Mouse (Mus musculus) T-cell, adult 2 months (primary cell): ENCODE data around the gene Cdh23.

Experiments
- DNase-seq: peaks from one replicate; pipeline ENCODE4 v3.0.0; 2022; ENCODE audit warnings: low spot score

Cdh23 gene

GRCm38 (mm10) chr10:60284248-60284647 is 412.0 kb downstream of the Cdh23 start:
- no peak for DNase-seq

DNA sequence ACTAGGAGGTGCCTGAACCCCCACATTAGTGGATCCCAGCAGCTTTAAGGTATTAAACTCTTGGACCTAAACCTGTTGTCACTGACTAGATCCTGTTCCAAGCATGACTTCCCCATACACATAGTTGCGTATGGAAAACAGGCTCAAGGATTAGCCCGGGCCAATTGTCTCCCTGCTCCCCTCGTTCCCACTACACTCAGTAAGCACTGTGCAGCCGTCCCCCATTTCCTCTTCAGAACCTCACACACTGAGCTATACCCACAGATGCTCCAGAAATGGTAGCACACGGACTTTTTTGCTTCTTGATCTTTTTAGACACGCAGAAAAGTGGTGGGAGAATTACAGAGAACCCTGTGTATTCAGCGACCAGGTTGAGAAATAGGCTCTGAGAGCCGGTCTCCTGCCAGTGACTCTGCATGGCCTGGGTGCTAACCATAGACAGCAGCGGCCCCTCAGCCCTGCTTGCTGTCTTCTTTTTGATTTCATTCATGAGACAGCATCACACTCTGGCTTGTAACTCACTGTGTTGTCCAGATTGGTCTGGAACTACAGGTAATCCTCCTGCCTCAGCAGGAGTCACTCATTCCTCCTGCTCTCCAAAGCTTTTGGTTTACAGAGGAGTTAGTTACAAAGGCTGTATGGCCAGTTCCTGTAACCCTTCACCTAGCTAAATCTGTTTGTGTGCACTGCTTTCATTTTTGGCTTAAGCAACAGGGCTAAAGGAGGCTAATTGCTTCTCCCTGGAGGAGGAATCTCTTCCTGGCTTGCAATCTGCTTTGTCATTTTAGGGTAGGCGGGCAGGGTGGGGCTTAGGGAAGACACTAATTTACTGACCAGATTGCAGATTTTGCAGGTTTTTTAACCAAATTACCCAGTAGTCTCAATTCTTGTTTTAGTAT is 413.9 kb downstream of the Cdh23 start:
- DNase-seq: peak; percentile 22

DNA sequence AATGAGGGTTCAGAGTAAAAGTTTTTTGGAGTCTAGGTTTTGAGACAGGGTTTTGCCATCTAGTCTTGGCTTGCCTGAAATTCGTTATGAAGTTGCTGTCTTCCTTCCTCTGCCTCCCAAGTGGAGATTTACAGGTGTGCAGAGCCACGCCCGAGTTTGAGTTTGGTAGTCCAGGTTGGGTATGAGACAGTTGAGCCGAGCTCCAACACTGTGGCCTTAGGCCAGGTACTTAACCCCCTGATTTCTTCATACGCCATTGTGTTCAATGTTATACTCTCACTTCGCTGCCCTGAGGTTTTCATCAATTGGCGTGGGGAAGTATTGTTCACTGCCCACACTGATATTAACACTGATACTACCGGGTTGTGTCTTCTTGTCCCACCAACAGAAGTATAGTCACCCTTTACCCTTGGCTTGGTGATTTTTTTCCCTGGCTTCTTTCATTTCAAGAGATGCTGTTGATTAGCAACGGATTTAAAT is 414.7 kb downstream of the Cdh23 start:
- DNase-seq: no peak

DNA sequence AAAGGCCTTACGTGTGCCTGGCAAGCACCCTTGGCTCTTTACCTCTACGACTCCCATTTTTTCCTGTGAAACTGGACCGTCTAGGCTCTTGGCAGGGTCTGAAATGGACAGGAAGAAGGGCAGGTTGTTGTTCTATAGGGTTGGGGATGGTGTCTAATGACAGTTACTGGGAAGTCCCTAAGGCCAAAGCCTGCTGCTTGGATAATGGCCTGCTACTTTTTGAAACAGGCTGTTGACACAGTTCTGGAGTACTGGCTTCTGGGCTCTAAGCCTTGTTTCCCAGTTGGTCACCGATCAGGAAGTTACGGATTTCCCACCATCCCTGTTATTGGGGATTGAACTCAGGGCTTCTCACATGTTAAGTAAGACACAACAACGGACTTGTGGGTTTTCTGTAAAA is 415.9 kb downstream of the Cdh23 start:
- DNase-seq: no peak

DNA sequence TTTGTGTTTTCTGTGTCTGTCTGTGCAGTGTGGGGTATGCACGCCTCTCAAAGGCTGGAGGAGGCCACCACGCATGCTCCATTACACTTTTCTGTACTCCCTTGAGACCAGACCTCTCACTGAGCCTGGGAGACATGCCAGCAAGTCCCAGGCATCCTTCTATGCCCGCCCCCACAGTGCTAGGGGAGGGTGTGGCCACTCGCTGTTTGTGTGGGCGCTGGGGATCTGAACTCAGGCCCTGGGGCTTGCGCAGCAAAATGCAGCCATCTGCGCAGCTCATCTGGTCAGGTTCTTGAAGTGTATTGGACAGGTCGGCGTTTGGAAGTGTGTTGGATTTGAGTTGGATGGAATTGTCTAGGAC is 416.4 kb downstream of the Cdh23 start:
- DNase-seq: no peak

DNA sequence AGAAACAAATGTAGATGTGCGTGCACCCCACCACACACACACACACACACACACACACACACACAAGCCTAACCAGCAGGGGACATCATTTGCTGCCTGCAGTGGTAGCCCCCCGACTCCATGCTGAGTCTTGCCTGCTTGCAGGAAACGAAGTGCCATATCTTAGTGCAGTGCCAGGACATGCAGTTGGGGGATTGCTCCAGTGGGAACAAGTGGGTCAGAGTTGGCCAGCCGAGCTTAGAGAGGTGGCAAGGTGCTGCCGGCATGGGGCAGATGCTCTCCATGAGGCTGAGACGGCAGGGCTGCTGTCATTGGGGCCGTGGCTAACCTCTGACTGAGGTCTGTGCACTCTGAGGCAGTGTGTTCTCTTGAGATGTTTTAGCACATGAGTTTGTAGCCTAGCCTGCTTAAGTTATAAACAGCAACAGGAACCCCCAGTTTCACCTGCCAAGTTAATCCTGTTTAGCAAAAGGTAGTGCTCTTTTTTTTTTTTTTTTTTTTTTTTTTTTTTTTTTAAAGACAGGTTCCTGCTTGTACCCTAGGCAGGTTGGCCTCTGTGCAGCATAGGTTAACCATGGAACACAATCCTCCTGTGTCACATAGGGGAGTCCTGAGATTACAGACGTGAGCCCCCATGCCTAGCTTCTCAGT is 416.9 kb downstream of the Cdh23 start:
- DNase-seq: peak; percentile 14

- DNase-seq: no peak
Measured at GRCm38 (mm10) chr10:60278786-60279185, 417.5 kb downstream of the Cdh23 start.

- no peak for DNase-seq
Measured at GRCm38 (mm10) chr10:60278006-60278399, 418.3 kb downstream of the Cdh23 start.

DNA sequence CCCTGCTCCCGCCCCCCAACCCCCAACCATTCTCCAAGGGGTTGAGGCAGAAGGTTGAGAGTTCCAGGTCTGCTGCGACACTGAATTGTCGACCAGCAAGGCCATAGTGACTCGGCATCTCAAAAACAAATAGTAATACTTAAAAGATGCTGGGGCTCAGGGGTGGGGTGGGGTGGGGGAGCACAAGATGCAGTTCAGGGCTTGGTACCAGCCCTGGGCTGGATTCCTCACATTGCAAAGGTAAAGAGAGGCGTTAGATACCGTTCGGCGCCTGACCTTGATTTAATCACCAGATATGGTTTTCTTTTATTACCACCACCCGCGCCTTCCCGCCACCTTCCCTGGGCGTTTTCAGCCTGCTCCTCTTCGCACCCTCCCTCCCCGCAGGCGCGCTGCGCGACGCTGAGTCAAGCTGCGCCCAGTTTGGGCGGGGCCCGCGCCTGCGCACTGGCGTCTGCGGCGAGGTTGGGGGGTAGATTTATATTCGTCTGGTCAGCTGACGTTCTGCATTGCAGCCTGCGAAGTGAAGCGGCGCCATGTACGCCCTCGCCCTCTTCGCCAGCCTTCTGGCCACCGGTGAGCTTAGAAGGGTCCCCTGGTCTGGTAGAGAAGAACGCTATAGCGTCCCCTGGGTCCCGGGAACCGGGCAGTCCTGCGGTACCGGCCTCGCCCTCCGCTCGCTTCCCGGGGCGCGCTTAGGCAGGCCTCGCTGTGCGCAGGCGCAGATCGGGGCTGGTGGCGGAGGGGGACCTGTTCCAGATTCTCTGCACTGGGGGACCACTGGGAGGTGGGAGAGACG is 418.9 kb downstream of the Cdh23 start, which contains the start of gene Psap:
Gene Psap (plus strand): TSS at position 421 of the 799 bp plus-strand sequence.
- DNase-seq: peak; percentile 92

DNA sequence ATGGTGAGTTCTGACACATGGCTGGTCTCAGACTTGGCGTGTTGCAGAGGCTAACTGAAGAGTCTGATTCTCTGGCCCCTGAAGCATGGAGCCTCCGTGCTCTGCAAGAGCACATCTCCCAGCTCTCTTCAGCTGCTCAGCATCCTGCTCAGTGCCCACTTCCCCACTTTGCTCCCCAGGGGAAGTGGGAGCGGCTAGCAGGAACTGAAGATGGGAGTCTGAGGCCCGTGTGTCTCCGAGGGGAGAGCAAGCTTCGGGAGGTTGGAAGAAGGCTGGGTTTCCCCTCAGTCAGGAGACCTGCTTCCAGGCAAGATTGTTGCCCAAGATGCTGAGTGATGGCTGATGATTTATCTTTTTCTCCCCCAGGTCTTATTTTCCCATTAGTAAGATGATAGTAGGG is 422.9 kb downstream of the Cdh23 start:
- no peak for DNase-seq

GRCm38 (mm10) chr10:60272241-60272640 is 424.0 kb downstream of the Cdh23 start:
- no peak for DNase-seq

GRCm38 (mm10) chr10:60271015-60271414 is 425.3 kb downstream of the Cdh23 start:
- no peak for DNase-seq

DNA sequence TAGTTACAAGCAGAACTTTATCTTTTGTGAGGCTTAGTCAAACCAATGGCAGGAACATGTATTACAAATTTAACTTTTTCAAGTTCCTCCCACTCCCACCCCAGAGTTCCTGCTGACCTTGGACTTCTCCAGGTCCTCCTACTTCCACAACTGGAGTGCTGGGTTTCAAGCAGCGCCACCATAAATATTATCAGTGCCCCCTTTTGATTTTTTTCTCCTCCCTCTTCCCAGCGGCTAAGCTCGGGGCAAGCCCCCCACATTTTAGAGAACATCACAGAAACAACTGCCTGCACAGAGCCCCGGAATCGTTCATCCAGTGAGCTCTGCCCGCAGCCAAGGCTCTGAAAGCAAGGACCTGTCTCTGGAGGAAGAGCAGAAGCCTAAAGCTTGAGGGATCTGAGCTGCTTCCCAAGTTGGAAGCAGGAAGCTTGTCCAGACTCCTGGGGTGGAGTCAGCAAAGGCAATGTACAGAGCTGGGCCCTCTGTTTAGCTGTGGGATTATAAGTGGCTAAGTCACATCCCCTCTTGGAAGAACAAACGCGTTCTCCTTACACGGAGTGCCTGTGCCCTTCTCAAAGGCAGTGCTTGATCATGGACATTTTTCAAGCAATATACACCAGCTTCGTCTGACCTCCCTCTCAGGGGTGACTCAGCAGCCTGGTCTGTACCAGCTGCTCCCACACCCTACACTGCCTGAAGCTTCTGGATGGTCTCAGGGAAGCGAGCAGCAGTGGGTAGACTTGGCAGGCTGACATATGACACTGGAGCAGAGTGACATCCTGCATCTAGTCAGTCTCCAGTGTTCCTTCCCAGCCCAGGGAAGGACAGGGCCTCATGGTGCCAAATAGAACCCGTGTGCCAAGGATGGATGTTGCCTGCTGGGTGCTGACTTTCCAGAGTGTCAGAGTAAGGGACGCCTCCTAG is 426.9 kb downstream of the Cdh23 start:
- DNase-seq: no peak

- no peak for DNase-seq
Measured at GRCm38 (mm10) chr10:60268738-60269137, 427.6 kb downstream of the Cdh23 start.

DNA sequence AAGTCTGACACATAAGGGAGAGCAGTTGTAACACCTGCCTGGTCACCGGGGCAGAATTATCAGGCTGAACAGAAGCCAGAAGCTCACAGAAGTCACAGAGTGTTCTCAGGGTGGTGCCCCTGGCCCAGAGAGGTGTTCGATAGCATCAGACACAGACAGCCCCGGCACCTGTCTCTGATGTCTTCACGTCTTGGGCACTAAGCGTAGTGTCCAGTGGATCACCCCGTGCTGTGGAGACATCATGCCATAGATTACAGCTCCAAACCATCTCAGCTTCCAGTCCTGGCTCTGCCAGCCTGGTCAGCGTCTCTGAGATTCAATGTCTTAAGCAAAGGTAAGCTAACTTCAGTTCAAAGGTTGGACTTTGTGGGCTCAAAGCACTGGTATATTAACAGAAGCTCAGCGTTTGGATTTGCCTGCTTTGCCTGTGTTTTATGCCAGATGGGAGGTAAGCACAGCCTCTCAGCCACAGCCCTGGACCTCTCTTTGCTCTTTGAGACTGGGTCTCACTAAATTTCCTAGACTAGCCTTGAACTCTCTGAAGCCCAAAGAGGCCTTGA is 429.4 kb downstream of the Cdh23 start:
- DNase-seq: no peak

GRCm38 (mm10) chr10:60265252-60265651 is 431.0 kb downstream of the Cdh23 start:
- no peak for DNase-seq

- DNase-seq: no peak
Measured at GRCm38 (mm10) chr10:60263351-60263750, 432.9 kb downstream of the Cdh23 start.

GRCm38 (mm10) chr10:60262386-60262785 is 433.9 kb downstream of the Cdh23 start:
- peak; percentile 59 for DNase-seq

DNA sequence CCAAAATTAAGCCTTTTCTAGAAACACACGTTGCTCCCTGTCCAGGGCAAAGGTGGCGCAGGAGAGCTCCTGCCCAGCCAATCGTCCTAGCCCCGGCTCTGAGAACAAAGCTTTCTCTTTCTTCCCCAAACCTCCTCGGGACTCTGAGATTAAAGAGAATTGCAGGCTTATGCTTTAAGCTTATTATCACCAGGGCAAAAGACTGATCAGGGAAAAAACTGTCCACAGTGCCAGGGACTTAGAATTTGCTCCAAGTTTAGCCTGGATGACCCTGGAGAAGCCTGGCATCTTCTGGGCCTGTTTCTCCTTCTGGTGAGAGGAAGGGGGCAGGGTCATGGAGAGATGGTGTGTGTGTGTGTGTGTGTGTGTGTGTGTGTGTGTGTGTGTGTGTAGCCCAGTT is 434.8 kb downstream of the Cdh23 start:
- DNase-seq: no peak

DNA sequence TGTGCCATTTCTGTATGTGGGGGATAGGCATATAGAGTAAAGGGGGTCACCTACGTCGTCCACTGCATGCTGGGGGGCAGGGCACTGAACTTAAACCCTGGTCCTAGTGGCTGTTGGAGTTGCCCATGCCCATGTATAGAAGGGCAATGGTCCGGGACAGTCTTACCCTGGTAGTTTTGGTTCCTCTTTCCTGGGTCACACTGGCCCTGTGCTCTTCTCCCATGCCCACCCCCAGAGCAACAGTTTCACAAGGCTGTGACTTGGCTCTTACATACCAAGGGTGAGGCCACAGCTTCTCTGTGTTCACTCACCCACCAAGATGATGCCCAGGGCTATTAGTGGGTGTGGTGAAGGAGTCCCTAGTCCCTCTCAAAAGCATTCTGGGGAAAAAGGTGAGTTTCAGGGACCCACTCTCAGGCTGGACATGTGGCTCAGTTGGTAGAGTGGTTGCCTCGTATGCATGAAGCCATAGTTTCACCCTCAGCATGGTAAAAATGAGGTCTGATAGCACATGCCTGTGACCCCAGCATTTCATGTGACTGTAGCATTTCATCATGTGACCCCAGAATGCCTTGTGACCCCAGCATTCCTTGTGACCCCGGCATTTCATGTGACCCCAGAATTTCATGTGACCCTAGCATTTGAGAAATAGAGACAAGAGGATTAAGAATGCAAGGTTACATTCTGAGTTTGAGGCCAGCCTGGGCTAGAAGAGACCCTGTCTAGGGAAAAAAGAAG is 435.6 kb downstream of the Cdh23 start:
- DNase-seq: no peak
